Mouse (Mus musculus): ENCODE measurements around the gene Homer1. TPM values are rescaled to one million over a fixed set of nuclear protein-coding genes. Genes with fewer than 3 reads are reported as not detected.
A peak's percentile ranks its signal among the peaks of the same experiment; 100 is the strongest.

Homer1 gene
- polyA plus RNA-seq (2014; fragmentation: Nextera tagmentation; extraction: Ambion mirVana), result 12.3 and 13.3 TPM in 2 replicates

GRCm38 (mm10) chr13:93299316-93299715 is at the start of gene Homer1:
Gene Homer1, plus strand, starts transcription at chr13:93299635.
- H3K9me3 ChIP-seq (ENCODE audit: control insufficient read depth, low read length), result no peaks in the 10 kb centered on the region
- 77% methylated on average over 5 of the region's 5 CpGs for WGBS
- no peaks in the 10 kb centered on the region for H3K4me1 ChIP-seq (replicated peaks; ENCODE audit: control insufficient read depth, insufficient read depth, low read length)
- no peak for ATAC-seq (replicated peaks; ENCODE audit: low FRiP score)
- H3K9ac ChIP-seq (ENCODE audit: low read length), result no peak within 1 kb of the TSS
- DNase-seq (ENCODE audit: low spot score), result no peak
- H3K27ac ChIP-seq (ENCODE audit: low read depth, low read length), result no peak within 1 kb of the TSS
- no peak within 1 kb of the TSS for H3K4me2 ChIP-seq (ENCODE audit: low read depth, low read length, severe bottlenecking)
- no peak within 1 kb of the TSS for H3K4me3 ChIP-seq (ENCODE audit: low read depth, low read length)
- H3K27me3 ChIP-seq (ENCODE audit: control insufficient read depth, insufficient read depth, low read length), result no peaks in the 10 kb centered on the region
- H3K36me3 ChIP-seq (ENCODE audit: control insufficient read depth, insufficient read depth, low read length), result no peaks in the 10 kb centered on the region

DNA sequence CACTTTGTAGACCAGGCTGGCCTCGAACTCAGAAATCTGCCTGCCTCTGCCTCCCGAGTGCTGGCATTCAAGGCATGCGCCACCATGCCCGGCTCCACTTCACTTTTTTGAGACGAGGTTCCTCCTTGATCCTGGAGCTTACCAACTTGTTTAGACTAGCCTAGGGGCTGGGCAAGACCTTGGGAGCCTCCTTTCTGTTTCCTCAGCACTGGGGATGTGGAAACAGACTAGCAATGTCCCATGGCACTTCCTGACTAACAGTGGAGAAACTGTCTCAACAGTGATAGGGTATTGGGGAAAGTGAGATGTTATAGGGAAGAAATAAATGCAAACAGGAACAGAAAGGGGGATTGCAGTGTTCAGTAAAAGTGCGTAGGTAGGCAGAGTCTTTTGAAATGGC is 47.7 kb upstream of the Homer1 start:
- H3K27me3 ChIP-seq (ENCODE audit: control insufficient read depth, insufficient read depth, low read length), result no peaks in the 10 kb centered on the region
- no peak overlapping the region for H3K4me3 ChIP-seq (ENCODE audit: low read depth, low read length)
- ATAC-seq (replicated peaks; ENCODE audit: low FRiP score), result no peak
- no peak overlapping the region for H3K9ac ChIP-seq (ENCODE audit: low read length)
- H3K9me3 ChIP-seq (ENCODE audit: control insufficient read depth, low read length), result no peaks in the 10 kb centered on the region
- no peak overlapping the region for H3K4me2 ChIP-seq (ENCODE audit: low read depth, low read length, severe bottlenecking)
- H3K36me3 ChIP-seq (ENCODE audit: control insufficient read depth, insufficient read depth, low read length), result no peaks in the 10 kb centered on the region
- 88% methylated on average over 6 of the region's 6 CpGs for WGBS
- no peak for DNase-seq (ENCODE audit: low spot score)
- no peak overlapping the region for H3K27ac ChIP-seq (ENCODE audit: low read depth, low read length)
- H3K4me1 ChIP-seq (replicated peaks; ENCODE audit: control insufficient read depth, insufficient read depth, low read length), result no peaks in the 10 kb centered on the region

DNA sequence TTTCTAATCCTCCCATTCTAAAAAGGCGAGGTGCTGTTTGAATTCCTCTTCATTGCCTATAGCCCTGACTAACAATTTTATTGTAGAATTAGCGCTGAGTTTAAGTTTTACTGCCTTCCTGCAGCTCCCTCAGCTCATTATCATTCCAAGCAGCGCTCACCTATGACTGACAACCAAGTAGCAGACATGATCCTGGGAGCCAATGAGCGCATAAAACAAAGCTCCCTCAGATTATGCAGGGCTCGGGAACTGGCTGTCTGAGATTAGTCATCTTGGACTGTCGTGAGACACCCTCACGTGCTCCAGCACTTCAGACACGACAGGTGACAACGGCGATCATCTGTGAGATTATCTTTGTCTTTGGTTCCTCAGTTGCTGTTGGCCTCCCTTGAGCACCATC is 47.3 kb upstream of the Homer1 start:
- ATAC-seq (replicated peaks; ENCODE audit: low FRiP score) (no peak), DNase-seq (ENCODE audit: low spot score) (no peak)
- Histone ChIP-seq H3K9me3 (ENCODE audit: control insufficient read depth, low read length) (no peaks in the 10 kb centered on the region), H3K4me1 (replicated peaks; ENCODE audit: control insufficient read depth, insufficient read depth, low read length) (no peaks in the 10 kb centered on the region), H3K4me2 (ENCODE audit: low read depth, low read length, severe bottlenecking) (no peak overlapping the region), H3K36me3 (ENCODE audit: control insufficient read depth, insufficient read depth, low read length) (no peaks in the 10 kb centered on the region), H3K9ac (ENCODE audit: low read length) (no peak overlapping the region), H3K27me3 (ENCODE audit: control insufficient read depth, insufficient read depth, low read length) (no peaks in the 10 kb centered on the region), H3K27ac (ENCODE audit: low read depth, low read length) (no peak overlapping the region), H3K4me3 (ENCODE audit: low read depth, low read length) (no peak overlapping the region)
- 86% methylated on average over 10 of the region's 10 CpGs for WGBS

GRCm38 (mm10) chr13:93252941-93253340 is 46.5 kb upstream of the Homer1 start:
- no peak overlapping the region for H3K4me2 ChIP-seq (ENCODE audit: low read depth, low read length, severe bottlenecking)
- H3K36me3 ChIP-seq (ENCODE audit: control insufficient read depth, insufficient read depth, low read length), result no peaks in the 10 kb centered on the region
- no peak overlapping the region for H3K27ac ChIP-seq (ENCODE audit: low read depth, low read length)
- no peaks in the 10 kb centered on the region for H3K27me3 ChIP-seq (ENCODE audit: control insufficient read depth, insufficient read depth, low read length)
- H3K4me3 ChIP-seq (ENCODE audit: low read depth, low read length), result no peak overlapping the region
- H3K4me1 ChIP-seq (replicated peaks; ENCODE audit: control insufficient read depth, insufficient read depth, low read length), result no peaks in the 10 kb centered on the region
- H3K9ac ChIP-seq (ENCODE audit: low read length), result no peak overlapping the region
- ATAC-seq (replicated peaks; ENCODE audit: low FRiP score) (no peak), DNase-seq (ENCODE audit: low spot score) (no peak)
- H3K9me3 ChIP-seq (ENCODE audit: control insufficient read depth, low read length), result no peaks in the 10 kb centered on the region
- 71% methylated on average over 5 of the region's 5 CpGs for WGBS

- H3K4me3 ChIP-seq (ENCODE audit: low read depth, low read length), result no peak overlapping the region
- 97% methylated on average over 2 of the region's 2 CpGs for WGBS
- no peaks in the 10 kb centered on the region for H3K9me3 ChIP-seq (ENCODE audit: control insufficient read depth, low read length)
- ATAC-seq (replicated peaks; ENCODE audit: low FRiP score) (no peak), DNase-seq (ENCODE audit: low spot score) (no peak)
- H3K27me3 ChIP-seq (ENCODE audit: control insufficient read depth, insufficient read depth, low read length), result no peaks in the 10 kb centered on the region
- H3K36me3 ChIP-seq (ENCODE audit: control insufficient read depth, insufficient read depth, low read length), result no peaks in the 10 kb centered on the region
- no peak overlapping the region for H3K27ac ChIP-seq (ENCODE audit: low read depth, low read length)
- no peak overlapping the region for H3K9ac ChIP-seq (ENCODE audit: low read length)
- no peaks in the 10 kb centered on the region for H3K4me1 ChIP-seq (replicated peaks; ENCODE audit: control insufficient read depth, insufficient read depth, low read length)
- H3K4me2 ChIP-seq (ENCODE audit: low read depth, low read length, severe bottlenecking), result no peak overlapping the region
These were observed 32.3 kb upstream of the Homer1 start for GRCm38 (mm10) chr13:93267151-93267550.

- DNase-seq (ENCODE audit: low spot score), result no peak
- H3K4me2 ChIP-seq (ENCODE audit: low read depth, low read length, severe bottlenecking), result no peak overlapping the region
- H3K9me3 ChIP-seq (ENCODE audit: control insufficient read depth, low read length), result no peaks in the 10 kb centered on the region
- H3K9ac ChIP-seq (ENCODE audit: low read length), result no peak overlapping the region
- no peaks in the 10 kb centered on the region for H3K36me3 ChIP-seq (ENCODE audit: control insufficient read depth, insufficient read depth, low read length)
- ATAC-seq (replicated peaks; ENCODE audit: low FRiP score), result no peak
- no peak overlapping the region for H3K27ac ChIP-seq (ENCODE audit: low read depth, low read length)
- no peaks in the 10 kb centered on the region for H3K4me1 ChIP-seq (replicated peaks; ENCODE audit: control insufficient read depth, insufficient read depth, low read length)
- no peaks in the 10 kb centered on the region for H3K27me3 ChIP-seq (ENCODE audit: control insufficient read depth, insufficient read depth, low read length)
- H3K4me3 ChIP-seq (ENCODE audit: low read depth, low read length), result no peak overlapping the region
- WGBS, result 96% methylated on average over 5 of the region's 5 CpGs
These were observed 1.1 kb downstream of the Homer1 start for GRCm38 (mm10) chr13:93300581-93300980.

- H3K36me3 ChIP-seq (ENCODE audit: control insufficient read depth, insufficient read depth, low read length), result no peaks in the 10 kb centered on the region
- no peak overlapping the region for H3K4me2 ChIP-seq (ENCODE audit: low read depth, low read length, severe bottlenecking)
- no peak overlapping the region for H3K27ac ChIP-seq (ENCODE audit: low read depth, low read length)
- no peak overlapping the region for H3K9ac ChIP-seq (ENCODE audit: low read length)
- no peaks in the 10 kb centered on the region for H3K4me1 ChIP-seq (replicated peaks; ENCODE audit: control insufficient read depth, insufficient read depth, low read length)
- ATAC-seq (replicated peaks; ENCODE audit: low FRiP score), result no peak
- no peak for DNase-seq (ENCODE audit: low spot score)
- WGBS, result 85% methylated on average over 2 of the region's 2 CpGs
- H3K9me3 ChIP-seq (ENCODE audit: control insufficient read depth, low read length), result no peaks in the 10 kb centered on the region
- H3K27me3 ChIP-seq (ENCODE audit: control insufficient read depth, insufficient read depth, low read length), result no peaks in the 10 kb centered on the region
- H3K4me3 ChIP-seq (ENCODE audit: low read depth, low read length), result no peak overlapping the region
These were observed 1.6 kb downstream of the Homer1 start for GRCm38 (mm10) chr13:93301060-93301459.

- no peaks in the 10 kb centered on the region for H3K9me3 ChIP-seq (ENCODE audit: control insufficient read depth, low read length)
- 14% methylated on average over 19 of the region's 19 CpGs for WGBS
- H3K36me3 ChIP-seq (ENCODE audit: control insufficient read depth, insufficient read depth, low read length), result no peaks in the 10 kb centered on the region
- H3K4me3 ChIP-seq (ENCODE audit: low read depth, low read length), result peak overlapping the region; percentile 84
- ATAC-seq (replicated peaks; ENCODE audit: low FRiP score), result peak; percentile 66
- H3K9ac ChIP-seq (ENCODE audit: low read length), result peak overlapping the region; percentile 88
- H3K4me2 ChIP-seq (ENCODE audit: low read depth, low read length, severe bottlenecking), result peak overlapping the region; percentile 80
- H3K27ac ChIP-seq (ENCODE audit: low read depth, low read length), result peak overlapping the region; percentile 95
- H3K27me3 ChIP-seq (ENCODE audit: control insufficient read depth, insufficient read depth, low read length), result no peaks in the 10 kb centered on the region
- DNase-seq (ENCODE audit: low spot score), result no peak
- H3K4me1 ChIP-seq (replicated peaks; ENCODE audit: control insufficient read depth, insufficient read depth, low read length), result peaks cover 5% of the 10 kb centered on the region; the same call in 1 of the 2 replicates
These were observed 3.6 kb downstream of the Homer1 start for GRCm38 (mm10) chr13:93302846-93303562.
